Mouse (Mus musculus) liver, embryonic 14.5 days (tissue): ENCODE measurements around the gene Gm13290.
"Not testable (repeated sequence)": the region's sequence is repeated elsewhere in the genome, so short reads cannot be mapped to it uniquely, and the experiment has no call there.

Experiments
- CTCF ChIP-seq: IDR thresholded peaks from 2 replicates; pipeline ENCODE4 v1.5.1; 2016; ENCODE audit warnings: antibody characterized with exemption, low read depth, control low read depth
- EP300 ChIP-seq: IDR thresholded peaks from 2 replicates; pipeline ENCODE4 v1.6.1; 2016; ENCODE audit warnings: antibody characterized with exemption, low read depth

GRCm38 (mm10) chr4:88761776-88762175 lies 11.9 kb upstream of the Gm13290 start:
- not testable (repeated sequence) for TF ChIP-seq CTCF, EP300
